Mouse (Mus musculus): ENCODE measurements around the gene Catip.

Gene Catip

GRCm38 (mm10) chr1:74404206-74404605 lies 42.3 kb downstream of the Catip start:
- DNase-seq = no peak

- DNase-seq = peak; percentile 50
Measured at GRCm38 (mm10) chr1:74408589-74409504, 46.9 kb downstream of the Catip start, which contains the start of gene Vil1. Gene Vil1 (plus strand): TSS chr1:74409376.

GRCm38 (mm10) chr1:74411753-74412325 lies 49.9 kb downstream of the Catip start:
- DNase-seq = no peak

- no peak for DNase-seq
Measured at GRCm38 (mm10) chr1:74412711-74413110, 50.8 kb downstream of the Catip start.

- peak; percentile 66 for DNase-seq
Measured at GRCm38 (mm10) chr1:74415143-74415542, 53.2 kb downstream of the Catip start.

Measured in kidney, postnatal 10 days (tissue).